Mouse (Mus musculus): ENCODE measurements around the gene Cntnap1. TPM values are rescaled to one million over a fixed set of nuclear protein-coding genes. Genes with fewer than 3 reads are reported as not detected.

Cntnap1 gene
- polyA plus RNA-seq, 1 experiment from 2014 or later = 0.24 TPM

DNA sequence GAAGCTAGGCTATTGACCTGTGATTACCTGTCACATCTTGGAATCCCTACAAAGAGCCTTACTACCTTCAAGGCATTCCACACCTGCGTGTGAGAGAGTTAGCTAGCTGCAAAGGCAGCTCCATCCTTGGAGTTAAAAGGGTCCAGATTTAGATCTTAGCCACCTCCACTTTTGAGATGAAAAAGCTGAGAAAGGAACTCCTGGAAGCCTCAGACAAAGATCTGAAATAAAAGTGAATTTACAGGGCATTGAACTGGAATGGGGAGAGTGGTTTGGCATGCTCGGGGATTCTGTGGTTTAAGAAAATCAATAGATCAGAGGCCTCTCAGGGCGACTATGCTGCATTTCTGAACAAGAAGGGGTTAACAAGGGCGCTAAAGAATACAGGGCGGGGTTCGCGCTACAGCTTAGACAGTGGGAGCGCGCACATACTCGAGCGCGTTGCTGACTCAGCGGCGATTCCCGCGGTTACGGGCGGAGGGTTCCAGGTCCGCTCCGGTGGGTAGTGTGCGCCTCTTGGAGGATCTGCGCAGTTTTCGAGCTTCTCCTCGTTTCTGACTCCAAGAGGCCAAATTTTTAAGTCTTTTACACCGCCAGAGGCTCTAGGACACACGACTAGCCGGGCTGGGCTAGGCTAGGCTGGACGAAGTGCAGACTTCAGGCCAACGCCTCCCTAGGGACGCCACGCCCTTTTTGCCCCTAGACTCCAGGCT, 1.6 kb downstream of the Cntnap1 start:
- DNase-seq (ENCODE audit: low spot score) (peak; percentile 92), ATAC-seq (peak; percentile 60)
- Histone ChIP-seq H3K4me1 (ENCODE audit: insufficient read depth, low read depth, low read length) (peaks cover 34% of the 10 kb centered on the region), H3K27me3 (replicated peaks; ENCODE audit: insufficient read depth, low read length) (peaks cover 5% of the 10 kb centered on the region), H3K9me3 (ENCODE audit: low read length) (no peaks in the 10 kb centered on the region), H3K9ac (replicated peaks; ENCODE audit: low read depth) (no peak overlapping the region), H3K4me3 (ENCODE audit: low read depth, low read length) (peak overlapping the region; percentile 68), H3K4me2 (replicated peaks; ENCODE audit: low read depth, low read length) (peak overlapping the region; percentile 57), H3K27ac (ENCODE audit: low read length) (peak overlapping the region; percentile 74), H3K36me3 (ENCODE audit: insufficient read depth, low read length) (peaks cover 7% of the 10 kb centered on the region)
- no peak for TF ChIP-seq EP300 (IDR thresholded peaks at IDR 0.05)
- TF ChIP-seq CTCF (IDR thresholded peaks at IDR 0.05) = peak; percentile 20; the same call in 1 of the 2 replicates
- under 1% methylated on average over 31 of the region's 31 CpGs for WGBS

DNA sequence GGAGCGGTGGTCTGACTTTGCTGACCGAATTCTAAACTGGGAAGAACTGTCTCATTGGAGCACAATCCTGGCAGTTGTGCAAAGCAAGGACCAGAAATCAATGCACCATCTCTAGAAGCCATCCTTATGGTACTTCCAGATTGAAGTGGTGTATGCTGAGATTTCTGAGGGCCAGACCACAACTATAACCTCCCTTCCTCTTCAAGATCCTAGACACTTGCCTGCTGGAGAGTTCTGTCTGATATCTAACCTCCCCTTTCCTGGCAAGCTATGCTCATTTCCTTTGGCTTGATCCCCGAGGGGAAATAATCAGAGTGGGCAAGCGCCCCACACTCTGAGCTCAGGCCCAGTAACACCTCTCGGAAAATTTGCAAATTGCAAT, 2.1 kb downstream of the Cntnap1 start:
- peak overlapping the region; percentile 57 for H3K4me2 ChIP-seq (replicated peaks; ENCODE audit: low read depth, low read length)
- H3K9ac ChIP-seq (replicated peaks; ENCODE audit: low read depth) = no peak overlapping the region
- peaks cover 34% of the 10 kb centered on the region for H3K4me1 ChIP-seq (ENCODE audit: insufficient read depth, low read depth, low read length)
- H3K4me3 ChIP-seq (ENCODE audit: low read depth, low read length) = peak overlapping the region; percentile 68
- peaks cover 5% of the 10 kb centered on the region for H3K36me3 ChIP-seq (ENCODE audit: insufficient read depth, low read length)
- no peaks in the 10 kb centered on the region for H3K9me3 ChIP-seq (ENCODE audit: low read length)
- ATAC-seq = no peak
- no peak for TF ChIP-seq CTCF (IDR thresholded peaks at IDR 0.05)
- no peak for TF ChIP-seq EP300 (IDR thresholded peaks at IDR 0.05)
- peak overlapping the region; percentile 74 for H3K27ac ChIP-seq (ENCODE audit: low read length)
- 3% methylated on average over 5 of the region's 5 CpGs for WGBS
- no peak for DNase-seq (ENCODE audit: low spot score)
- peaks cover 5% of the 10 kb centered on the region for H3K27me3 ChIP-seq (replicated peaks; ENCODE audit: insufficient read depth, low read length)

DNA sequence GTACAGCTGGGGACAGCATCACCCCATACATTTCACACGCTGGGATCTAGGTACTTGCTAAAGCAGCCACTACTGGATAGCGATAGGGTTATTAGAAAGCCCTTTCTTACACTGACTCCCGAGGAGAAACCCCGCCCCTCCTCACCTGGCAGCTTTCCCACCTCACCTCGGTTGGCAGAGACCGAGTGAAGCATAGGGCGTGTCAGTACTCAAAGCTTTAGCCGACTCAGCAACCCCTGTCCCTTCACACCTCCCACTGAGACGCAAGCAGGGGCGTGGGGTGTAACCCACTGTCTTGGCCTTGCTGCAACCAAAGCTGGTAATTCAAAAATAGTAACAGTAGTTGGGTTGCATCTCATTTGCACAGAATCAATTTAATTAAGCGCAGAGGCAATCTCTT, 2.8 kb downstream of the Cntnap1 start:
- Histone ChIP-seq H3K4me3 (ENCODE audit: low read depth, low read length) (no peak overlapping the region), H3K4me1 (ENCODE audit: insufficient read depth, low read depth, low read length) (peaks cover 34% of the 10 kb centered on the region), H3K27me3 (replicated peaks; ENCODE audit: insufficient read depth, low read length) (peaks cover 5% of the 10 kb centered on the region), H3K27ac (ENCODE audit: low read length) (peak overlapping the region; percentile 76; the same call in 1 of the 2 replicates), H3K4me2 (replicated peaks; ENCODE audit: low read depth, low read length) (peak overlapping the region; percentile 68), H3K36me3 (ENCODE audit: insufficient read depth, low read length) (no peaks in the 10 kb centered on the region), H3K9ac (replicated peaks; ENCODE audit: low read depth) (no peak overlapping the region), H3K9me3 (ENCODE audit: low read length) (no peaks in the 10 kb centered on the region)
- ATAC-seq (no peak), DNase-seq (ENCODE audit: low spot score) (peak; percentile 62)
- TF ChIP-seq CTCF (IDR thresholded peaks at IDR 0.05) (no peak), EP300 (IDR thresholded peaks at IDR 0.05) (peak; percentile 20; the same call in 1 of the 2 replicates)
- WGBS = 7% methylated on average over 11 of the region's 11 CpGs

DNA sequence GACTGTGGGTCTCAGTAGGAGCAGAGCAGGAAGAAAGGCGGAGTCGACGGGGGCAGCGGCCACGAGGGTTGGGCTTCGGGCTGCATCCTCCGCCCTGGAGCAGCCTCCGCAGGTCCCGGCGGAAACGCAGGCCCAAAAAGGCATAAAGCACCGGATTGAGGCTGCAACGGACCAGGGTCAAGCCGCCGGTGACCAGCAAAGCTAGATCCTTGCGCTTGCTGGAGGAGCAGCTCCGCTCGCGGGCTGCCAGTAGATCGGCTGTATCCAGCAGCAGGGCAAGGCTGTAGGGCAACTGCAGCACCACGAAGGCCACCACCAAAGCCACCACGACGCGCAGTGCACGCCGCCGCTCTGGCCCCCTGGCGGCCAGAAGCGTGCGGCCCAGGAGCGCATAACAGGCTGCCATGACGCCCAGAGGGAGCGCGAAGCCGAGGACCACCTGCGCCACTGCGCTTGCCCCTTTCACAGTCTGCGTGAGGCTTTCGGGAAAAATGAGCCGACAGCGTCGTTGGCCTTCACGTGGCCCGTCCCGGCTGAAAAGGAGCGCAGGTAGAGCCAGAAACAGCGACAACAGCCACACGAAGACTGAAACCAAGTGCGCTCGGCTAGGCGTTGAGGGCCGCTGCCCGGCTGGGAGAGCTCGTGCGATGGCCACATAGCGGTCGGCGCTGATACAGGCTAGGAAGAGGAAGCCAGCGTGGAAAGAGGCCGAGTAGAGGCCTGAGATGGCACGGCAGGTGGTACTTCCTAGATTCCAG, 3.5 kb downstream of the Cntnap1 start:
- Histone ChIP-seq H3K27me3 (replicated peaks; ENCODE audit: insufficient read depth, low read length) (peaks cover 5% of the 10 kb centered on the region), H3K27ac (ENCODE audit: low read length) (peak overlapping the region; percentile 76), H3K36me3 (ENCODE audit: insufficient read depth, low read length) (no peaks in the 10 kb centered on the region), H3K9ac (replicated peaks; ENCODE audit: low read depth) (peak overlapping the region; percentile 10; the same call in 1 of the 2 replicates), H3K4me1 (ENCODE audit: insufficient read depth, low read depth, low read length) (peaks cover 30% of the 10 kb centered on the region), H3K4me3 (ENCODE audit: low read depth, low read length) (peak overlapping the region; percentile 28), H3K9me3 (ENCODE audit: low read length) (no peaks in the 10 kb centered on the region), H3K4me2 (replicated peaks; ENCODE audit: low read depth, low read length) (peak overlapping the region; percentile 68)
- peak; percentile 53 for ATAC-seq
- TF ChIP-seq CTCF (IDR thresholded peaks at IDR 0.05) (peak; percentile 98), EP300 (IDR thresholded peaks at IDR 0.05) (no peak)
- DNase-seq (ENCODE audit: low spot score) = peak; percentile 87
- WGBS = 1% methylated on average over 61 of the region's 61 CpGs

DNA sequence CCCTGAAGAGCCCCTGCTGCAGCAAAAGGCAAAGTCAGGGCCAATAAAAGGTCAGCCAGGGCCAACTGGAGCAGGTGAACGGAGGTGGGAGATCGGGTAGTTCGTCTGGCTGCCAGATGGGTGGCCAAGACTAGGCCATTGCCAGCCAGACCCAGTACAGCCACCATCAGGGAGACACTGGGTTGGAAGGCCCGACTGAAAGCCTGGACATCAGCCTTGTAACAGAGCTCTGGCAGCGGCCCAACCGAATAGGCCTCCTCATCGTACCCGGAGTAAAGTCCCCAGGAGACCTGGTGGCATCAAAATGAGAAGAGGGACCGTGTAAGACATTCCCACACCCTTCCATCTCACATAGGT, 4.0 kb downstream of the Cntnap1 start:
- peak overlapping the region; percentile 68 for H3K4me2 ChIP-seq (replicated peaks; ENCODE audit: low read depth, low read length)
- H3K4me3 ChIP-seq (ENCODE audit: low read depth, low read length) = 0 out of 2 replicates have a peak overlapping the region, but pooled peaks have one; percentile 28
- H3K9ac ChIP-seq (replicated peaks; ENCODE audit: low read depth) = peak overlapping the region; percentile 10; the same call in 1 of the 2 replicates
- H3K4me1 ChIP-seq (ENCODE audit: insufficient read depth, low read depth, low read length) = peaks cover 24% of the 10 kb centered on the region
- H3K27ac ChIP-seq (ENCODE audit: low read length) = no peak overlapping the region
- H3K27me3 ChIP-seq (replicated peaks; ENCODE audit: insufficient read depth, low read length) = peaks cover 5% of the 10 kb centered on the region
- TF ChIP-seq CTCF (IDR thresholded peaks at IDR 0.05) = no peak
- no peak for TF ChIP-seq EP300 (IDR thresholded peaks at IDR 0.05)
- DNase-seq (ENCODE audit: low spot score) = no peak
- H3K36me3 ChIP-seq (ENCODE audit: insufficient read depth, low read length) = no peaks in the 10 kb centered on the region
- ATAC-seq = no peak
- 38% methylated on average over 9 of the region's 9 CpGs for WGBS
- H3K9me3 ChIP-seq (ENCODE audit: low read length) = no peaks in the 10 kb centered on the region

Data from lung, postnatal 0 days (tissue).